Mouse (Mus musculus) cerebellum, postnatal 4 days (tissue): ENCODE results near the gene Coq5.
"Not testable (repeated sequence)": the region's sequence is repeated elsewhere in the genome, so short reads cannot be mapped to it uniquely, and the experiment has no call there.

Experiments
- DNase-seq, 2 experiments: peaks; one replicate each; pipeline ENCODE4 v3.0.0; 2022; ENCODE audit warnings: low spot score in 2 of 2, mixed read lengths in 1 of 2

Coq5 gene

DNA sequence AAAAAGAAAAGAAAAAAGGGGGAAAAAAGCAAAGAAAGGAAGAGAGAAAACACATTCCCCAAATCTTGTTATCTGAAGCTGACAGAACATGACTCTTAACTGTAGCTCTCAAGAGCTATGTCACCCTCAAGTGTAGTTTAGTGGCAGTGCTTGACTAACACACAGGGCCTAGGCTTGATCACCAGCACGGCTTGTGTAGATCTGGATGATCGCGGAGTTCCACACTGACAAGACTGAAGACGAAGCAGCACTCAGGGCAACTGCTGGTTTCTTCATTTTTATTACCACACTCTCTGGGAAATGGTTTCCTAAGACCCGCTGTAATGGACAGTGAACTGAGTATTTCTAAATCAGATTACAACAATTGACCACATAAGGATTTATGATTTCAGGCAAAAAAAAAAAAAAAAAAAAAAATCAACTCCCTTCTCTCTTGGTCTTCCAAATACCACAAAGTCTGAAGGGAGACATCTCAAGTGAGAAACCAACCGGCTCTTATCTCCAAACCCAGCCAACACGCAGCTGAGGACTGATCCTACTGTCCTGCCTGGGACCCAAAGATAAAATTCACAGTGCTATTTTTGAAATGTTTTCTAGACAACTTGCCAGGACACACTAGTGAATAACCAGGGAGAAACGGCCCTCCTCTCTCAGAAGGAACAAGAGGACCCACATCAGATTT is 12.5 kb upstream of the Coq5 start:
- no peak for DNase-seq

DNA sequence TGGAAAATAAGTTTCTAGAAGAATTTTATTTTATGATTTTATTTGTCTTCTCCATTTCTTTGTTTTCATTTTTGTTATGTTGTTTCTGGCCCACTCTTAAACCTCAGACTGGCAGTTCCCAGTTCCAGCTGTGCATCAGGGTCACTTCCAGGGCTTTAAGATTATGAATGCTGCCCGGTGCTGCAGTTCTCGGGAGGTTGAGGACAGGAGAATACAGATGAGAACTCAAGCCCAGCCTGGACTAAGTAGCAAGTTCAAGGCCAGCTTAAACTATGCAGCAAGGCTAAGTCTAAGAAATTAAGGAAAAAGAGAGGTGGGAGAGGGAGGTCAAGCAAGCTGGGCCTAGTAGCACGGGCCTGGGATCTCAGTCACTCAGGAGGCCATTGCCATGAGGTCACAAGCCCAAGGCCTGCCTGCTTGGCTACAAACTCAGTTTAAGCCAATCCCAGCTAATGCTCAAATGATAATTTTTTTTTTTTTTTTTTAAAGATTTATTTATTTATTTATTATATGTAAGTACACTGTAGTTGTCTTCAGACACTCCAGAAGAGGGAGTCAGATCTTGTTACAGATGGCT is 11.9 kb upstream of the Coq5 start:
- no peak for DNase-seq

DNA sequence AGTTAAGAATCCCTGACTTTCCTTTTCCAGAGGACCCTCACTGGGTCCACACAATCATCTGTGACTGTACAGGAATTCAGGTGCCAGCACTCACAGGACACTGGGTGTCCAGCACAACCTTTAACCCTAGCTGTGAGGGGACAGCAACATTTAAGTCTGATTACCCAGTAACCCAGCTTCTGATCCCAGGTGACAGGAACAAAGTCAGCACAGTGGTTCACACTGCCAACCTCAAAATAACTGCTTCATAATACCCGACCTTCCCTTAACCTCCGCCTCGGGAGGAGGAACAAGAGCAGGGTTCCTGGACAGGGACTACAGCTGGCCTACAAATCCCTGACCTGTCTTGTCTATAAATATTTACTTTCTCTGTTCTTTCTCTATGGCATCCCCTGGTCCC is 11.2 kb upstream of the Coq5 start:
- no peak for DNase-seq

DNA sequence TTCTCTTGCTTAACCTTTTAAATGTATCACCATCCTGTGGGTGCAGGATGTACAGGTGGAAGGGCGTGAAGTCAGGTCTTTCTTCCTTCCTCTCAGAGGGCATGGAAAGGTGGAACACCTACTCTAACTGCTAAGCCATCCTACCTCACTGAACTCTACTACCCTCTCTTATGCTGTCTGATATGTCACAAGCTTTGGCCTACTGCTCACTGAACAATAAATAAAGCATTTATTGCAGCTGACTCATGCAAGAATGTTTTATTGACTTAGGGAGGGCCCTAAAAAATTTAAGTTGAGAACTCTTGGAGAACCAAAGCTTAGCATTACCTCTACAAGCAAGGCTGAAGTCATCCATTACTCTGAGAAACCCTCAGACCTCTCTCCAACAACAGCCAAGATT is 9.5 kb upstream of the Coq5 start:
- DNase-seq = no peak

DNA sequence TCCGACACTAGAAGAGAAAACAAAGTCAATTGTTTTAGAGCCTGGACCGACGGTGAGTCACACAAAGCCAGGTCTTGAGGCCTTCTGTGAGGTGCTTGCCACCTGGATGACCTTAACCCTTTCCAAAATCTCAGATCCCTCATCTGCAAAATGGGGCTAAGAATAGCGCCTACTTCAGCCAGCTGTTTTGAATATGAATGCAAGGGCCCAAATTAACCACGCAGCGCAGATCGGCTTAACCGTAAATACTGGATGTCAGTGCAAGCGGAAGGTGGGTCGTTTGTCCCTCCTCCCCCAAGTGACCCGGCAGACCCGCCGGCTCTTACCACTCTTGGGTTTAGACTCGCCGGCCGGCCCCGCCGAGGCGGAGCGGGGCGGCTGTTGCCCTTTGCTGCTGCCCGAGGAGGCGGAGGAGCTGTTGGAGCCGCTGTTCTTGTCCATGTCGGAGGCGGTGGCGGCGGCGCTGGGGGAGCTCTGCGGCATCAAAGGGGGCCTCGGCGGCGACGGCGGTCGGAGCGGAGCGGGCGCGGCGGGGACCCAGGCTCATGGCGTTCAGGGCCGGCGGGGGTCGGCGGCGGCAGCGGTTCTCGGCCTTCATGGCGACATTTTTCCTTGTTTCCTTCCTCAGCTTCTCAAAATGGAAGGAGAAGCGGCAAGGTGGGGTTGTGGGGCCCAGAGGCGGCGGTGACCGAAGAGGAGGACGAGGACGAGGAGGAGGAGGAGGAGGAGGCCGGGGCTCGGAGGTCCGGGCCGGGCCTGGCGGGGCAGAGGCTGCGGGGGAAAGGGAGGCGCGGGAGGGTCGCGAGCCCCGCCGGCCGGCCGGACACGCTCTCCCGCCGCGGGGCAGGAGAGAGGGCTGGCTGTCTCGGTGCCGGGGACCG is 7.3 kb upstream of the Coq5 start:
- peak in 1 of 2 experiments; percentile 25 for DNase-seq

DNA sequence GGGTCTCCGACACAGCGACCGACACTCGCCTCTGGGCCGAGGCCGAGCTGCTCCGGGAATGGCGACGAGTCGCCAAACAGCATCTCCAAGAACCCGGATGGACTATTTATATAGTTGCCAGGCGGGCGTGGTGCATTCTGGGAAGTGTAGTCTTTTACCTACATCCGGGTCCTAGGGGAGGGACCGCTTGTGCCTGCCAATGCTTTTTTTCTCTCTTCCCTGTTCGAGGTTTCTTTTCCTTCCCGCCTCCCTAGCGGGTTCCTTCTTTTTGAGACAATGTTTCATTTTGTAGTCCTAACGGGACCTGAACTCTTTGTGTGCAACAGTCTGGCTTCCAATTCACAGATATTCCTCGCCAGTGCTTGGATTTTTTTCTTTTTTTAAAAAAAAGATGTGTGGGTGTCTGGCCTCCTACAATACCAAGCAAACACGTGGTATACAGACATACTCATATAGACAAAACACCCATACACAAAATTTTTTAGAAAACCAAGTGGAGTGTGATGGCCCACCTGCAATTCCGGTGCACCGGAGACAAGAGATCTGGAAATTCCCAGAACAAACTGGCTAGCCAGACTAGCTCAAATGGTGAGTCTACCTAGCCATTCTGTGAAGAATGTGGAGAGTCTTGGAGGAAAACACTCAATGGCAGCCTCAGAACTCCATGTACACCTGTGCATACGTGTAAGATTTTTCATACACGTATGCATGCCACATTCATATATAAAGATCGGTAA is 6.5 kb upstream of the Coq5 start, which contains the start of gene Rnf10:
Rnf10 (minus strand) TSS at position 87 of the 737 bp plus-strand sequence.
- DNase-seq = peak; percentile 94 to 99

DNA sequence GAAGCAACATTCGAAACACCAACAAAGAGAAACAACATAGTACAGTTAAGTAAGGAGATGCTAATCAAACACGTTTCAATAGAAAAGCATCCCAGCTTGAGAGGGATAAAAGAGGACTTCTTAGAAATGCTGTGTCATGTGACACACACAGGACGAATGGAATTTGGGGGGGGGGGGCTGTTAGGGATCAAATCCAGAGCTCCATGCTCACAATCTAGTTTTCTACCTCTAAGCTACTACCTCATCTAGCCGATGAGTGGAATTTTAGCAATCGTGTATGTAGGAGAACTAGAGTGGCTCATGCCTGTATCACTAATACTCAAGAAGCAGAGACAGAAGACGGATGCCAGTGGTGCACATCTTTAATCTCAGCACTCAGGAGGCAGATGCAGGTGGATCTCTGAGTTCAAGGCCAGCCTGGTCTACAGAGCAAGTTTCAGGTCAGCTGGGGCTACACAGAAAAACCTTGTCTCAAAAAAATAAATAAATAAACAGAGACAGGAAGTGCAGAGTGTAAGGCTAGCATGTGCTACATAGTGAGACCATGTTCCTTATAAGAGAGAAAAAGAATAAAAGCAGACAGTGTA is 5.8 kb upstream of the Coq5 start:
- DNase-seq = no peak

DNA sequence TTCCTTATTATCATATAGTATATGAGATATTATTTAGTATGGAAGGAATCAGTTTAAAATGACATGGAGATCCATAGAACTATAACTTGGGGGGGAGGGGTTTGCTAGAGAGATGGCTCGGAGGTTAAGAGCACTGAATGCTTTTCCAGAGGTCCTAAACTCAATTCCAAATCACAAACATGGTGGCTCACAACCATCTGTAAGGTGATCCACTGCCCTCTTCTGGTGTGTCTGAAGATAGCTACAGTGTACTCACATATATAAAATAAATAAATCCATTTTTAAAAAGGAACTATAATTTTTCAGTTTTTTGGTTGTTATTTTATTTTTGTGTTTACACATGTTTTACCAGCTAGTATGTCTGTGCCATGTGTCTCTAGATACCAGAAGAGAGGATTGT is 5.1 kb upstream of the Coq5 start:
- no peak for DNase-seq

DNA sequence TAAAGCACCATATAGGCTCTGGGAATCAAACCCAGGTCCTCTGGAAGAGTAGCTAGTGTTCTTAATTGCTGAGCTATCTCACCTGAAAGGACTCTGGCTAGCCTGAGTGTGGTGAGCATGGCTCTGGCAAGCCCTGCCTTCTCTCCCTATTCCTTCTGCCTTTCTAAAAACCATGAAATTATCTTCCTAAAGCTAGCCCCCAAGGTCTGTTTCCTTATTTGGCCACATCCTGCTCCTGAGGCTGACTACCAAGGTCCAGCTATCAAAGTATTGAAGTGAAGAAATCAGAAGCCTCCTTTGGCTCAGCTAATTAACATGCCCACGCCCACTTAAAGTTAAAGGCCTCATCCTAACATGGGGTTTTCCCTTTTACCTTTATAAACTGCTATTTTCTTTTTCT is 4.7 kb upstream of the Coq5 start:
- DNase-seq = no peak

DNA sequence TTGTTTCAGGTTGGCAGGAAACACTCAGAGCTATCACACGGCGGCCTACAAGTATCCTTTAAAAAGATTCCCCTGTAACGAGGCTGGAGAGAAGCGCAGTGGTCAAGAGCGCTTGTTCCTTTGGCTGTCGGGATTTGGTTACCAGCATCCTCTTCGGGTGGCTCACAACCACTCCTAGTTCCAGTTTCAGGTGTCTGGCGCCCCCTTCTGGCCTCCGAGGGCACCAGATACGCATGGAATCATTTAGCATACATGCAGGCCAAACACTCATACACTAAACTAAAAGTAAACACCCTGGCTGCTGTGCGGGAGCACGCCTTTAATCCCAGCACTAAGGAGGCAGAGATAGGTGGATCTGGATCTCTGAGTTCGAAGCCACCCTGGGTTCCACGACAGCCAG is 3.5 kb upstream of the Coq5 start:
- peak in 1 of 2 experiments; percentile 28 for DNase-seq

DNA sequence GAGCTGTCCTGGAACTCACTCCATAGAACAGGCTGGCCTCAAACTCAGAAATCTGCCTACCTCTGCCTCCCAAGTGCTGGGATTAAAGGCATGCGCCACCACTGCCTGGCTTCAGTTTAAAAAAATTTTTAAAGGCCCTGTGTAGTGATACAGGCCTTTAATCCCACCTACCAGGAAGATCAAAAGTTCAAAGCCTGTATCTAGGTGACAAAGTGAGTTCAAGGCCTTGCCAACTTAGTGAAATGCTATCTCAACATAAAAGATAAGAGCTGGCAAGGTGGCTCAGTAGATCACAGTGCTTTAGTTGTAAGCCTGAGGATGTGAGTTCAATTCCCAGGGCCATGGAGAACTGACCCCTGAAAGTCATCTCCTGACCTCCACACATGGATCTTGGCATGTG is 1.4 kb upstream of the Coq5 start:
- DNase-seq = no peak

DNA sequence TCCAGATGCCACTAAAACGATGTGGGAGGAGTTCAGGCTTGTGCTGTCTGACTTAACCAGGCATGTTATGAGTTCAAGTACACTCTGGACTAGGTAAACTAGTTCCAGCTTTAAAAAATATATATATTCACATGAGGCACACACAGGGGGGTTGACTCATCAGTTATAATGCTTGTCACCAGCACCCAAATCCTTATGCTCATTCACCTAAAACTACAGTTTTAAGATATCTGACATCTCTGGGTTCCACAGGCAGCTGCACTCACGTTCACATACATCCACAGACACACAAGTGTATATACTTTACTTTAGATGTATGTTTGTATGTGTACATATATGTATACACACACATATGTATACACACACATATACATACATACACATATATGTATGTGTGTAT is 681 bp upstream of the Coq5 start:
- DNase-seq = no peak

DNA sequence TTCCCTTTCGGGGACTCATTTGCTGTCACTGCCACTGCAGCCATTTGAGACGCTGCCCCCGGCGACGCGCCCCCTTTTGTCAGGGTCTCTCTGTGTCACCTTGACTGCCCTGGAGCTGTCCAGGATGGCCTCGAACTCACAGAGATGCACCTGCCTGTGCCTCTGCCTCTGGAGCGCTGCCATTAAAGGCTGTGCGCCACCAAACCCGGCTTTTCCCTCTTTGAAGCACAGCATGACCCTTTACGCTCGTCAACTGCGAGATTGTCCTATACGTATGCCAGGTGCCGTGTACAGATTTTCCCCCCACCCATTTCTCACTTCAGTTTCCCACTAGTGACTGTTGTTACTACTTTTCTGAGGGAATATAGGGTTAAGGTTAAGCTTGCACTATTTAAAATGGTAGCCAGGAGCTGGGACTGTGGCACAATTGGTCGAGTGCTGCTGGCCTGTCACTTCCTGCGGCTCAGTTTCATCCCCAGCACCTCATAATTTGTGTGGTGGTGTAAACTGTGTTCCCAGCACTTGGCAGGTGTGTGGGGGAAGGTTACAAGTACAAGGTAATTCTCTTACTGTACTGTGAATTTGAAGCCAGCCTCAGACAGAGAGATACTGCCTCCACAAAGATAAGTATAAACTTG is 703 bp downstream of the Coq5 start:
- DNase-seq = peak in 1 of 2 experiments; percentile 28

DNA sequence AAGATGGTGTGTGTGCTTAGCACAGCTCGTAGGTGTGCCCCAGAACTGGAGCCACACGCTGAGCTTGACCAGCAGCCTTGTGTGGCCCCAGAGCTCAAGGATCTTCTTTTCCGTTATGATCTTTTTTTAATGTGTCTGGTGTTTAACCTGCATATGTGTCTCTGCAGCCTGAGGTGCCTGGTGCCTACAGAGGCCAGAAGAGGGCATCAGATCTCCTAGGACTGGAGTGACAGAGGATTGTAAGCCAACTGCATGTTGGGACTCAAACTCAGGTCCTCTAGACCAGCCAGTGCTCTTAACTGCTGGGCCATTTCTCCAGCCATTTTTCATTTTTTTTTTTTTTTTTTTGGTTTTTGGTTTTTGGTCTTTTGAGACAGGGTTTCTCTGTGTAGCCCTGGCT is 5.3 kb downstream of the Coq5 start:
- no peak for DNase-seq

DNA sequence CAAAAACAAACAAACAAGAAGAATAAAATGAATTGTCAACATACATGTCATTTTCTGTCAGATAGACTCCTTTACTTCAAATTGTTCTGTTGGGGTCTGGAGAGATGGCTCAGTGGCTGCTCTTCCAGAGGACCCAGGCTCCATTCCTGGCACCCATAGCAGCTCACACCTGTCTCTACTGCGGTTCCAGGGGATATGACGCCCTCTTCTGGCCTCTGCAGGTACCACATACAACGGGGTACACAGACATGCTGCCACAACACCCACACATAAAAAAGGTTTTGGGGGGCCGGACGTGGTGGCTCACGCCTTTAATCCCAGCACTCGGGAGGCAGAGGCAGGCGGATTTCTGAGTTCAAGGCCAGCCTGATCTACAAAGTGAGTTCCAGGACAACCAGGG is 14.7 kb downstream of the Coq5 start:
- DNase-seq = no peak

DNA sequence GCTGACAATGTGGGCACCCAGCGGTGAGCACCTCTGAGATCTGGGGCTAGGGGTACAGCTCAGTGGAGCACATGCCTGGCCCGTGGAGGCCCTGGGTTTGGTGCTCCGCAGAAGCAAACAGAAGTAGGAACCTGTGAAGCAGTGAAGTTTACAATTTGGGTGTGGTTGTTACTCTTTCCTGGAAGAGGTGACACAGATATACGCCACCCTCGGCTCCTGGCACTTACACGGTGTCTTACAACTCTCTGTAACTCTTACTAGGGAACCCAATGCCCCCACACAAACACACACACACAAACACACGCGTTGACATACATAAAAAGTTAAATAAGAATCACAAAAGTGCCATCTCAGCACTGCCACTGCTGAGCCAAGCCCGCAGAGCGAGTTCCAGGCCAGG is 16.9 kb downstream of the Coq5 start:
- no peak for DNase-seq

DNA sequence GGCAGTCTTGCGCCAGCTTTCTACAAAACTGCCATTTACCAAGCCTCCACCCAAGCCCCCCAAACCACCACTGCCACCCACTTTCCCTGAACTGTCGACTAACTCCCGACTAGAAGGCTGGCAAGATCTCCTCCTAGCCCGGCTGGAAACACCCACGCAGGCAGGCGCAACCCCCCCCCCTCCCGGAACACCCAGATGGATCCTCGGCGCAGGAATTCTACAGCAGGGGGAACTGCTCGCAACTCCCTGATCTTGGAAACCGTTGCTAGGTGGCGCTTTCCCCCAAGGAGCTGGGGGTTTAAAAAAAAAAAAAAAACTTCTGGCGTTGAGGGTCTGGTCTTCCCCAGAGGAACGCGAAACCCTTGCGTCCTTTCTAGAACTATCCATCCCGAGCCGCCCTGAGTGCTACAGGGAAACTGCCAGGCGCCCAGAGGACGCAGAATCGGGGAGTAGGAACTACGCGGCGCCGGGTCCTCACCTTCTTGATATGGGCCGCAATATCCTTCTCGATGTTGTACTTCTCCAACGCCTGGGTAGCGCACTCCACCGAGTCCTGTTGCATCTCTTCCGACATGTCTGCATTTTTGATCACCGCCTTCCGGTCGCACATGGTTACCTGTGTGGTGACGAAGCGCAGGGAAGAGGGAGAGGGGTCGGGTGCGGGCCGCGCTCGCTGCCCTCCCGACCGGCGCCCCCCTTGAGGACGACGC is 20.7 kb downstream of the Coq5 start:
- peak in 1 of 2 experiments; percentile 47 for DNase-seq

DNA sequence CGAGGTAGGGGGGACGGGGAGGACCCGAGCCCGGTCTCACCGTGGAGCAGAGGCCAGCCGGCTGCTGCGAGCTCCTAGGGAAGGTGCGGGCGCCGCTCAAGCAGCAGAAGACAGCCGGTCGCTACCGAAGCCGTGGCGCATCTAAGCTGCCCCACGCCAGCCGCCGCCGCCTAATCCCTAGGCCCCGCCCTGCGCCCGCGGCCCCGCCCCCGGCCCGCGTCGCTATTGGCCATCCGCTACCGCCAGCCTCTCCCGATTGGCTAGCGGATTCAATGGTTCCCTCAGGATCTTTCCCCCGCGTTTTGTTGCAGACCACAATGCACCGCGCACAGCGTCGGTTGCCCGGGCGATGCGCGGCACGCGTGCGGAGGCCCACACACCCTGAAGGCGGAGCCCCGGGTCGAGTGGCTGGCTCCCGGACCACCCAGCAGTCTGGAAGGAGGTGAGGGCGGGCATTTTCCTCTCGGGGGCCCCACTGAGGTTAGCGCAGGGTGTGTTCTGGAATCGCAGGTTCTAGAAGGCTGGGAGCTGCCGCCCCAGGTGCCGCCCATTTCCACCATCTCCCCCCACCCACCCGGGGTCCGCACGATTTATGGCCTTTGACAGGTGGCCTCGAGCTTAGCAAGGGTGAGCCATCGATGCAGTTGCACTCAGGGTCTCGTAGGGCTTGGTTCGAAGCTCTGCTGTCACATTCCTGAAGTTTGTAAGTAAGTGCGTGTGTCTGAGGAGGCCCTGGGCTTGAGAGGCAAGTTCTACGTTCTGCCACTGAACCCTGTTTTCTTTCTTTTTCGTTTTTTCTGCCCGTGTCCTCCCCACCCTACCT is 21.5 kb downstream of the Coq5 start, which contains the start of gene Dynll1:
Dynll1 (minus strand) TSS at position 208 of the 823 bp plus-strand sequence.
- DNase-seq = peak; percentile 100

DNA sequence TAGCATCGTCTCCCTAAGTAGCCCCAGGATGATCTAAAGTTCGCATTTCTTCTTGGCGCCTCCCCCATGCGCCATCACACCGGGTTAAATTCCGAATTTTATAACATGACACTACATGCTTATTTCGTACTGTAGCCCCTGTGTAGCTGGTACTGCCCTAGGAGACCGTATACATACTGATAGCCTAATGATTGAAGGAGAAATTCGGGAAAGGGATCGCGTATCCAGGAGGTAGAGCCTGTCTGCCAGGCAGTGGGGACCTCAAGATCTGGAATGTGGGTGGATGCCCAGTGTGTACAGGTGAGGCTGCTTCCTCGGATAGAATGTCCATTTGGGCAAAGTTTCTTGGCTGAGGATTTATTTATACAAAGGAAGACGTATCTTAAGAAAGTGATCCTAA is 22.1 kb downstream of the Coq5 start:
- no peak for DNase-seq

DNA sequence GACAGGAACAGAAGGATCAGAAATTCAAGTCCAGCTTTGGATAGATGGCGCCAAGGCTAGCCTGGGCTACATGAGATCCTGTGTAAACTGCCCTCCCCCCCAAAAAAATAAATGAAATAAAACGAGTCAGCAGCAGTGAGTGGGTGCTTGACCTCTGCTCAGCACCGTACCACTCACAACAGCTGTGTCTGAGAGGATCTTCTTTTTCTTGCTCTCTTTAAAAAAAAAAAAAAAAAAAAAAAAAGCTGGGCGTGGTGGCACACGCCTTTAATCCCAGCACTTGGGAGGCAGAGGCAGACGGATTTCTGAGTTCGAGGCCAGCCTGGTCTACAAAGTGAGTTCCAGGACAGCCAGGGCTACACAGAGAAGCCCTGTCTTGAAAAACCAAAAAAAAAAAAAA is 22.7 kb downstream of the Coq5 start:
- DNase-seq = not testable (repeated sequence)
